Mouse (Mus musculus): ENCODE data around the gene Fam131b. TPM values are rescaled to one million over a fixed set of nuclear protein-coding genes. Genes with fewer than 3 reads are reported as not detected.

The Fam131b gene
- total RNA-seq, 1 experiment = 1.3 TPM

- H3K4me3 ChIP-seq (ENCODE audit: insufficient read depth in 1 of 2, low read depth in 1 of 2, low read length in 2 of 2, poor library complexity in 1 of 2, severe bottlenecking in 1 of 2) = peak overlapping the region in 1 of 2 experiments; percentile 80; a peak in 2 of 4 replicates
- no peak for DNase-seq (ENCODE audit: low read depth, low spot score)
- H3K9ac ChIP-seq (ENCODE audit: insufficient read depth, low read depth, low read length, poor library complexity, severe bottlenecking) = no peak overlapping the region
- TF ChIP-seq MAFK (IDR thresholded peaks at IDR 0.05; ENCODE audit: insufficient read depth, low read depth, low read length) = no peak
- TF ChIP-seq CHD2 (IDR thresholded peaks at IDR 0.05; ENCODE audit: low read depth, low read length) = no peak
- TF ChIP-seq ZC3H11A (IDR thresholded peaks at IDR 0.05; ENCODE audit: borderline replicate concordance, low read depth, low read length) = no peak
- TF ChIP-seq HCFC1 (IDR thresholded peaks at IDR 0.05; ENCODE audit: borderline replicate concordance, insufficient read depth, low read length) = no peak
- TF ChIP-seq ZNF384 (IDR thresholded peaks at IDR 0.05; ENCODE audit: low read depth, low read length) = no peak
- no peak overlapping the region for H3K27ac ChIP-seq (ENCODE audit: insufficient read depth, low read depth, low read length, poor library complexity, severe bottlenecking)
- in situ Hi-C loops (cut with MboI; ENCODE audit: low sequenced_read_pairs in 2 of 2, unreplicated experiment in 2 of 2) = no loop called here
- peaks cover 0 to 10% of the 10 kb centered on the region in 2 experiments; a peak in 1 of 4 replicates for H3K4me1 ChIP-seq (ENCODE audit: control insufficient read depth in 2 of 2, insufficient read depth in 2 of 2, low read length in 2 of 2, poor library complexity in 1 of 2)
- peaks cover 1% of the 10 kb centered on the region; the same call in 1 of the 2 replicates for H3K36me3 ChIP-seq (ENCODE audit: control insufficient read depth, insufficient read depth, low read length, poor library complexity, severe bottlenecking)
- H3K9me3 ChIP-seq (ENCODE audit: control insufficient read depth, insufficient read depth, low read depth, low read length) = no peaks in the 10 kb centered on the region
Observed at GRCm38 (mm10) chr6:42348281-42349005, 24.0 kb upstream of the Fam131b start.

DNA sequence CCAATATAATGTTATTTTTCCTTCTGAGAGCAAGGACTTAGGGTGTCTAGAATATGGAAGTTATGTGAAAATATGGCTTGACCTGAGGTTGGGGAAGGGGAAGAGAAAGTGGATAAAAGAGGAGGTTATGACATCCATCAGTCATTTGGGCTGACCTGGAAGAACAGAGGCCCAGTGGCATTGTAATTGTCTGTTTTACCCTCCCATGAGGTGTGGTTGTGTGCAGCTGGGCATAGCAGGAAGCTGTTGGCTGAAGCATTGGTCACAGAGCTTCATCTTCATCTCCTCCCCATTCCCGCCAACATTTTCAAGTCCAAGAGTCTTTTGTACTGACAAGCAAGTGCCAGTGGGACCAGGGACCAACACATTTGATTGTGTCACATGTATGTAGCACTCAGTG, 19.8 kb upstream of the Fam131b start:
- Histone ChIP-seq H3K36me3 (ENCODE audit: control insufficient read depth, insufficient read depth, low read length, poor library complexity, severe bottlenecking) (no peaks in the 10 kb centered on the region), H3K4me3 (ENCODE audit: insufficient read depth in 1 of 2, low read depth in 1 of 2, low read length in 2 of 2, poor library complexity in 1 of 2, severe bottlenecking in 1 of 2) (no peak overlapping the region), H3K9ac (ENCODE audit: insufficient read depth, low read depth, low read length, poor library complexity, severe bottlenecking) (no peak overlapping the region), H3K27ac (ENCODE audit: insufficient read depth, low read depth, low read length, poor library complexity, severe bottlenecking) (no peak overlapping the region), H3K4me1 (ENCODE audit: control insufficient read depth in 2 of 2, insufficient read depth in 2 of 2, low read length in 2 of 2, poor library complexity in 1 of 2) (peaks cover 0 to 2% of the 10 kb centered on the region in 2 experiments; a peak in 1 of 4 replicates), H3K9me3 (ENCODE audit: control insufficient read depth, insufficient read depth, low read depth, low read length) (no peaks in the 10 kb centered on the region)
- DNase-seq (ENCODE audit: low read depth, low spot score) = no peak
- TF ChIP-seq HCFC1 (IDR thresholded peaks at IDR 0.05; ENCODE audit: borderline replicate concordance, insufficient read depth, low read length) (no peak), MAFK (IDR thresholded peaks at IDR 0.05; ENCODE audit: insufficient read depth, low read depth, low read length) (no peak), CHD2 (IDR thresholded peaks at IDR 0.05; ENCODE audit: low read depth, low read length) (no peak), ZC3H11A (IDR thresholded peaks at IDR 0.05; ENCODE audit: borderline replicate concordance, low read depth, low read length) (no peak), ZNF384 (IDR thresholded peaks at IDR 0.05; ENCODE audit: low read depth, low read length) (no peak)
- in situ Hi-C loops (cut with MboI; ENCODE audit: low sequenced_read_pairs in 2 of 2, unreplicated experiment in 2 of 2) = no loop called here

DNA sequence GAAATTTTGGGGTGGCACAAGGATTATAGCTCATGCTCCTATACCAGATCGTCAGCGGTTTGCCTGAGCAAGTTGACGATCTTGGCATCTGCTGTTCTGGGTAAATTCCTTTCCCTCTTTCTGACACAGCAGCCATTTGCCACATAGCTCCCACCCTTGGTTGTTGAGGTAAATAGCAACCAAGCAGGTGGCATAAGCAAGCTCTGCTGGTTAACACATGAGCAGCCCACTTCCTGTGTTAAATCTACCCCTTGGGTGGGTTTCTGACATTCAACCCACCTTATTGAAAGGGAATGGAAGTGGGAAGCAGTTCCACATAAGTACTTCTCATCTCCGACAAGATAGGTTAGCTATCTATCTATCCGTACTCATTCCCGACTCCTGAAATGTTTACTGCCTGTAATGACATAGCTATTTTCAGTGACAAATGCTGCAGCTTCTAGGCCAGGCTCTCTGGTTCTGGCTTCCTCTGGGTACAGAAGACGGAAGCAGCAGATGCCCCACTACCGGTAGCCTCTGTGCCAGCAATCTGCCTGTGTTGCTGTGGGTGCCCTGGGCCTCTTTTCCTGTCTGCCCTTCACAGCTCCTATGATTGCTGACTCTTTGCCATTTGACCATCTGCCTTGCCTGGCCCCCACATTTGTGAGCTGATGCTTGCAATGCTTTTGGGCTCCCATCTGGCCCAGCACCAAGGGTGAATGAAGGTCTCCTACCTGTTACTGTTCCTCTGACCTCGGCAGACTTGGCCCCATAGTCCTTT, 19.1 kb upstream of the Fam131b start:
- no peak for DNase-seq (ENCODE audit: low read depth, low spot score)
- no peaks in the 10 kb centered on the region for H3K9me3 ChIP-seq (ENCODE audit: control insufficient read depth, insufficient read depth, low read depth, low read length)
- H3K4me3 ChIP-seq (ENCODE audit: insufficient read depth in 1 of 2, low read depth in 1 of 2, low read length in 2 of 2, poor library complexity in 1 of 2, severe bottlenecking in 1 of 2) = no peak overlapping the region
- peaks cover 0 to 2% of the 10 kb centered on the region in 2 experiments; a peak in 1 of 4 replicates for H3K4me1 ChIP-seq (ENCODE audit: control insufficient read depth in 2 of 2, insufficient read depth in 2 of 2, low read length in 2 of 2, poor library complexity in 1 of 2)
- no peak overlapping the region for H3K27ac ChIP-seq (ENCODE audit: insufficient read depth, low read depth, low read length, poor library complexity, severe bottlenecking)
- TF ChIP-seq ZC3H11A (IDR thresholded peaks at IDR 0.05; ENCODE audit: borderline replicate concordance, low read depth, low read length) (no peak), ZNF384 (IDR thresholded peaks at IDR 0.05; ENCODE audit: low read depth, low read length) (no peak), MAFK (IDR thresholded peaks at IDR 0.05; ENCODE audit: insufficient read depth, low read depth, low read length) (no peak), CHD2 (IDR thresholded peaks at IDR 0.05; ENCODE audit: low read depth, low read length) (no peak), HCFC1 (IDR thresholded peaks at IDR 0.05; ENCODE audit: borderline replicate concordance, insufficient read depth, low read length) (no peak)
- in situ Hi-C loops (cut with MboI; ENCODE audit: low sequenced_read_pairs in 2 of 2, unreplicated experiment in 2 of 2) = no loop called here
- no peak overlapping the region for H3K9ac ChIP-seq (ENCODE audit: insufficient read depth, low read depth, low read length, poor library complexity, severe bottlenecking)
- no peaks in the 10 kb centered on the region for H3K36me3 ChIP-seq (ENCODE audit: control insufficient read depth, insufficient read depth, low read length, poor library complexity, severe bottlenecking)

GRCm38 (mm10) chr6:42342171-42342570, 17.7 kb upstream of the Fam131b start:
- DNase-seq (ENCODE audit: low read depth, low spot score) = no peak
- Histone ChIP-seq H3K36me3 (ENCODE audit: control insufficient read depth, insufficient read depth, low read length, poor library complexity, severe bottlenecking) (no peaks in the 10 kb centered on the region), H3K9me3 (ENCODE audit: control insufficient read depth, insufficient read depth, low read depth, low read length) (no peaks in the 10 kb centered on the region), H3K4me3 (ENCODE audit: insufficient read depth in 1 of 2, low read depth in 1 of 2, low read length in 2 of 2, poor library complexity in 1 of 2, severe bottlenecking in 1 of 2) (no peak overlapping the region), H3K4me1 (ENCODE audit: control insufficient read depth in 2 of 2, insufficient read depth in 2 of 2, low read length in 2 of 2, poor library complexity in 1 of 2) (peaks cover 0 to 2% of the 10 kb centered on the region in 2 experiments; a peak in 1 of 4 replicates), H3K27ac (ENCODE audit: insufficient read depth, low read depth, low read length, poor library complexity, severe bottlenecking) (no peak overlapping the region), H3K9ac (ENCODE audit: insufficient read depth, low read depth, low read length, poor library complexity, severe bottlenecking) (no peak overlapping the region)
- no peak for TF ChIP-seq MAFK (IDR thresholded peaks at IDR 0.05; ENCODE audit: insufficient read depth, low read depth, low read length)
- no peak for TF ChIP-seq CHD2 (IDR thresholded peaks at IDR 0.05; ENCODE audit: low read depth, low read length)
- TF ChIP-seq HCFC1 (IDR thresholded peaks at IDR 0.05; ENCODE audit: borderline replicate concordance, insufficient read depth, low read length) = no peak
- no peak for TF ChIP-seq ZNF384 (IDR thresholded peaks at IDR 0.05; ENCODE audit: low read depth, low read length)
- TF ChIP-seq ZC3H11A (IDR thresholded peaks at IDR 0.05; ENCODE audit: borderline replicate concordance, low read depth, low read length) = no peak
- in situ Hi-C loops (cut with MboI; ENCODE audit: low sequenced_read_pairs in 2 of 2, unreplicated experiment in 2 of 2) = no loop called here
